Mouse (Mus musculus): Measurements from ENCODE around the gene Lima1.

The Lima1 gene

GRCm38 (mm10) chr15:99875334-99875869 lies at the start of gene Lima1:
TSS of gene Lima1 (minus strand) at chr15:99875456.
- POLR2A ChIA-PET, result interaction anchor here (0.5 to 21.1 kb wide), 59 partner anchors 8 to 846 kb away, joined by 3 to 444 read pairs (median 6); partner anchors contain the start of genes Cox14 (in 2 of the 4), Gm17349 (in 1 of the 4), Racgap1 (in 1 of the 4) and Tuba1c (in 1 of the 4)

DNA sequence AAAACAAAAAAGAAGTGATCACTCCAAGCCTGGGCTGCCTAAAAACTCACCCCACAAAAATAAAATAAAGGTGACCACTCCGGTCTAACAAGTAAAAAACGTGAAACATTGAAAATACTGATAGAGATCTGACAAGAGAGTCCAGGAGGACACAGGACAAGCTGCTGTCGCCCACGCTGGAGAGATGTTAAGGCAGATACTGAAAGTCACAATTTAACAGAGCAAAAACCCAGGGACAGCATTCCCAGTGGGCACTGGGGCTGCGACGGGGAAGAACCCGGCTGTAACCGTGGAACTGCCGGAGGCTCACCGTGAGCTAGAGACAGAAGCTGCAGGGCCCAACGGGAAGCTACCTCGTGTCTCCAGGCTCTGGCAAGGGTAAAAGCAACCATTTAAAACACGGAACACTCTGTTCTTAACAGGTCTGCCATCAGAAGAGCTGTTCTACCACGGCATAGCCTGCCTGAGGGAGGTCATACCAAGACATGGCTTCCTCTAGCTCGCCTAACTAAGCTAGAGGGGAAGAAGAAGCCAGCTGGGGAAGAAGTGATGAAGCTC lies 44.4 kb upstream of the Lima1 start:
- POLR2A ChIA-PET, result interaction anchor here (0.5 to 2.2 kb wide), 15 partner anchors 12 to 383 kb away, joined by 3 to 8 read pairs (median 4); partner anchors contain the start of genes Cox14 (in 2 of the 4) and Lima1 (in 1 of the 4)
- CTCF ChIA-PET, result interaction anchor here in 2 of 4 experiments (0.5 to 1.1 kb wide), 4 partner anchors 15 to 654 kb away, joined by 3 to 16 read pairs (median 4); no protein-coding TSS in a partner anchor

More at GRCm38 (mm10) chr15:99875334-99875869, at the start of gene Lima1:
- CTCF ChIA-PET, result interaction anchor here in 3 of 4 experiments (0.6 to 2.7 kb wide), 10 partner anchors 11 to 808 kb away, joined by 3 to 12 read pairs (median 4); partner anchors contain the start of gene Cox14 (in 1 of the 3)

DNA sequence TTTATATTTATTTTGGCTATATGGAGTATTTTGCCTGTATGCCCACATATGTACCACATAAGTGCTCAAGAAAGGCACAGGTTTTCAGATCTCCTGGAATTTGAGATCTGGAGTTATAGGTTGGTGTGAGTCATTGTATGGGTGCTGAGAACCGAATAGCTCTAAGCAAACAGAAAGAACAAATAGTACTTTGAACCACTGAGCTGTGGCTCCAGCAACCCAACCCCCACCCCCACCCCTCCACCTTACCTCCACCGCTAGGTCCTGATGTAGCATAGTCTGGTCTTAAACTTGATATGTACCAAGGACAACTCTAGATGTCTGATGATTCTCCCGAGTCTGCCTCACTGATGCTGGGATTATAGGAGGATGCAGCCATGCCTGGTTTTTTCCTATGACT lies 42.0 kb upstream of the Lima1 start:
- POLR2A ChIA-PET, result interaction anchor here in 2 of 4 experiments (0.7 to 2.1 kb wide), 6 partner anchors 53 to 347 kb away, joined by 3 to 6 read pairs (median 4); no protein-coding TSS in a partner anchor

DNA sequence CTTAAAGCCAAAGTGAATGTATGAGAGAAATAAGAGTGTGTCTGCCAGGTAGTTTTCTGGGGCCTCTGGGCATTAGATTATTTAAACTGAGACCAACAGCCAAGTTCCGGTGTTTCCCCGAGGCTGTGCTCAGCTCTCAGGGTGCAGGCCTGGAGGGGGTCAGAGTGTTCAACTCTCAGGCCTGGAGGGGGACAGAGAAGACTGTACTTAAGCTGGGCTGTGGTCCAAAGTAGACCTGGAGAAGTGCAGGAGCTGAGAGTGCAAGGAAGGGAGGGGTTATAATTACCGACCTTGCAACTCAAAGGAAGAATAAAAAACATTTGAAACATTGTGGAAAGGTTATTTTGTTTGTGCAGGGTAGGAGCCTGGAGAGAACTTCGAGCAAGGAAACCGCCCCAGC lies 39.4 kb upstream of the Lima1 start:
- ChIA-PET POLR2A (interaction anchor here in 2 of 4 experiments (0.6 to 1.9 kb wide), 6 partner anchors 10 to 223 kb away, joined by 3 to 6 read pairs (median 4); no protein-coding TSS in a partner anchor), CTCF (interaction anchor here in 2 of 4 experiments (0.6 to 0.7 kb wide), 3 partner anchors 11 to 124 kb away, joined by 3 to 4 read pairs (median 3); partner anchors contain the start of gene Dip2b (in 1 of the 2))

More for the DNA sequence above, 42.0 kb upstream of the Lima1 start:
- CTCF ChIA-PET, result interaction anchor here in 2 of 4 experiments (0.6 to 1.4 kb wide), 2 partner anchors 13 to 111 kb away, joined by 3 read pairs; no protein-coding TSS in a partner anchor

- ChIA-PET CTCF (no interaction called here), POLR2A (interaction anchor here in 1 of 4 experiments (1.0 kb wide), 1 partner anchor 73 kb away, joined by 3 read pairs; no protein-coding TSS in a partner anchor)
Measured at GRCm38 (mm10) chr15:99911785-99912184, 36.5 kb upstream of the Lima1 start.

- ChIA-PET CTCF (interaction anchor here (0.5 to 5.9 kb wide), 12 partner anchors 19 to 494 kb away, joined by 3 to 59 read pairs (median 6); partner anchors contain the start of genes Cox14 (in 2 of the 4) and Gm17349 (in 2 of the 4)), POLR2A (interaction anchor here in 2 of 4 experiments (0.6 to 1.8 kb wide), 6 partner anchors 16 to 185 kb away, joined by 3 to 5 read pairs (median 4); no protein-coding TSS in a partner anchor)
Measured at GRCm38 (mm10) chr15:99909339-99909996, 34.2 kb upstream of the Lima1 start.

DNA sequence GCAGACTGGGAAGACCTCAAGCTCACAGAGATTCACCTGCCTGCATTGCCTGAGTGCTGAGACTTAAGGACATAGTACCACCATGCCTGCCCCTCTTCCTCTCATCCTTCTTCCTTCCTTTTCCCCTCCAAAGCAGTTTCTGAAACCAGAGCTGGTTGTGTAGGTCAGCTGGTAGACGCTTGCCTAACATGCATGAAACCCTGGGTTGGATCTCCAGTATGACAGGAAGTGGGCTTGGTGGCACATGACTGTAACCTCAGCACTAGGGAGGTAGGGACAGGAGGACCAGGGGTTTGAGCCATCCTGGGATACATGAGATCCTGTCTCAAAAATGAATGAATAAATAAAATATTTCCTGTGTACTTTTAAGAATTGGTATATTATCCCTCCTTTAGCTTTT lies 32.3 kb upstream of the Lima1 start:
- POLR2A ChIA-PET, result interaction anchor here in 3 of 4 experiments (0.6 to 1.8 kb wide), 10 partner anchors 14 to 184 kb away, joined by 3 to 7 read pairs (median 4); no protein-coding TSS in a partner anchor

DNA sequence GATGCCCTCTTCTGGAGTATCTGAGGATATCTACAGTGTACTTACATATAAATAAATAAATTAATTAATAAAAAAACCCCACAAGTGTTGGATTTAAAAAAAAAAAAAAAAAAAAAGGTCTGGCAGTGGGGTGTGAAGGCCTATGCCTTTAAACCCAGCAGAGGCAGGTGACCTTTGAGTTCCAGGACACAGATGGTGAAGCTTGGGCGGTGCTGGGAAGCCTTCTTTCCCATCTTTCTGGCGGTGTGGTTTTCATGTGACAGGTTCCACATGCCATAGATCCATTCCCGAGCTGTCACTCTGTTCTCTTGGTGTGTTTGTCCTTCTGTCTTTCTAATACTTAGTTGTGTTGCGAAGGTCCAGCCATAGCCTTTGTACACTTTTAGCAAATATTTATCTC lies 31.8 kb upstream of the Lima1 start:
- ChIA-PET POLR2A (interaction anchor here in 3 of 4 experiments (0.6 to 1.6 kb wide), 9 partner anchors 13 to 184 kb away, joined by 3 to 7 read pairs (median 4); no protein-coding TSS in a partner anchor), CTCF (interaction anchor here in 2 of 4 experiments (0.7 to 5.9 kb wide), 4 partner anchors 183 to 397 kb away, joined by 3 to 59 read pairs (median 4); partner anchors contain the start of gene Cox14 (in 1 of the 2))

More for the DNA sequence above, 32.3 kb upstream of the Lima1 start:
- CTCF ChIA-PET, result interaction anchor here in 2 of 4 experiments (0.6 to 5.9 kb wide), 4 partner anchors 184 to 427 kb away, joined by 4 to 59 read pairs (median 8); partner anchors contain the start of gene Cox14 (in 1 of the 2)

DNA sequence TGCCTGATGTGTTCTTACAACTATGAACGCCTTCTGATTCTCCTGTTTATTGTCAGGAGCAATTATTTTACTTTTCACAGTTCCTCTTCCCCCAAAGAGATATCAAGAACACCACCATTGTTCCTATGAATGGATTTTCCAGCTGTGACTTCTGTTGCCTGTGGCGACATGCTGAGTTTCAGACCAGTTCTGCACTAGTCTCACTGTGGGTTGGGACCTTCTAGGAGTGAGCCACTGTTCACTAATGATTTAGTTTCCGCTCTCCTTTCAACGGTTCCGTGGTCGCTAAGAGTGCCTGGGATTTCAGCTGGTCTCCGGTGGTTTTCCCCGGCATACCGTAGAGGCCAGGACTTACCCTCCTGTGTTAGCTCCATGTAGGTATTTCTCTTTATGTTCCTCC lies 29.6 kb upstream of the Lima1 start:
- CTCF ChIA-PET, result interaction anchor here (0.6 to 5.9 kb wide), 78 partner anchors 9 to 790 kb away, joined by 3 to 59 read pairs (median 4); partner anchors contain the start of genes Cox14 (in 2 of the 4), Gm17349 (in 2 of the 4) and Lima1 (in 2 of the 4)
- POLR2A ChIA-PET, result interaction anchor here in 3 of 4 experiments (0.6 to 5.0 kb wide), 39 partner anchors 9 to 253 kb away, joined by 3 to 76 read pairs (median 4); partner anchors contain the start of genes Cox14 (in 2 of the 3), Gm17349 (in 2 of the 3), Lima1 (in 2 of the 3) and Racgap1 (in 1 of the 3)

GRCm38 (mm10) chr15:99904333-99904732 lies 29.1 kb upstream of the Lima1 start:
- POLR2A ChIA-PET, result interaction anchor here in 3 of 4 experiments (0.6 to 5.0 kb wide), 42 partner anchors 10 to 507 kb away, joined by 3 to 76 read pairs (median 4); partner anchors contain the start of genes Cox14 (in 2 of the 3), Gm17349 (in 2 of the 3), Lima1 (in 2 of the 3) and Racgap1 (in 1 of the 3)
- CTCF ChIA-PET, result interaction anchor here (0.6 to 5.9 kb wide), 87 partner anchors 9 to 822 kb away, joined by 3 to 59 read pairs (median 4); partner anchors contain the start of genes Cox14 (in 3 of the 4), Gm17349 (in 2 of the 4) and Lima1 (in 2 of the 4)

DNA sequence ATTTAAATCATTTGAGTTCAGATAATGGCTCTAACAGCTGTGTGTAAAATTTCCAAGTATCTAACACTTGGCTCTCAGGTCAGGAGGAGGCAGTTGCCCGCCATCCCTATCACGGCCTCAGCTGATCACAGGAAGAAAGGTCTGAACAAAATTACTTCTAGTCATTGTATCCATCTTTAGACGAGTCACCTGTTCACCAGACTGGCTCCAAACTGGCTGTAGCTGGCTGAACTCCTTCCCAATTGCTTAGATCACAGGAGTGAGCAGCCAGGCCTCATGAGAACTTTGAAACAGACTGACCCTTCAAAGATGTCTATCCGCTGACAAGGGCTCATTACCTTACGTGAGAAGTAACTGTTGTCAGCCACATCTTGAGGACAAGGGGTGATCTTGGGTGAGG lies 28.0 kb upstream of the Lima1 start:
- POLR2A ChIA-PET, result interaction anchor here (0.6 to 5.0 kb wide), 24 partner anchors 9 to 225 kb away, joined by 3 to 76 read pairs (median 6); partner anchors contain the start of genes Cox14 (in 2 of the 4) and Lima1 (in 2 of the 4)
- CTCF ChIA-PET, result interaction anchor here (0.6 to 2.9 kb wide), 17 partner anchors 10 to 1839 kb away, joined by 3 to 22 read pairs (median 4); partner anchors contain the start of genes Cox14 (in 2 of the 4) and Lima1 (in 1 of the 4)

DNA sequence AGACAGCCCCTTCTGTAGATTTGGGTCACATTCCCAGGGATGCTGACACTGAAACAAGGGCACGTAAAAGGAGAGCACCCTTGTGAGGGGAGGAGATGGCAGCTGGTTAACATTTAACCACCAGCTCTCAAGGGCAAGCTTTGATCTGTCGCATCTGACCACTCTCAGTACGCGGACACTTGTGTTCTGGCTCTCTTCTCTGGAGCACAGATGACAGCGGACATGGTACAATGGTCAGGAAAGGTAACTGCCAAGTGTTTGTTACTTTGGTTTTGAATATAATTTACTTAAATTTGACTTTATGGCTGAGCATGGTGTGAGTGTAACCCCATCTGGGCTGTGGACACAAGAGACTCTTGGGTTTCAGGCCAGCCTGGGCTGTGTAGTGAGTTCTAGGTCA lies 27.5 kb upstream of the Lima1 start:
- ChIA-PET POLR2A (interaction anchor here in 3 of 4 experiments (1.0 to 5.0 kb wide), 25 partner anchors 8 to 386 kb away, joined by 3 to 76 read pairs (median 5); partner anchors contain the start of genes Lima1 (in 3 of the 3) and Cox14 (in 2 of the 3)), CTCF (interaction anchor here in 3 of 4 experiments (0.5 to 2.9 kb wide), 15 partner anchors 9 to 1839 kb away, joined by 3 to 22 read pairs (median 4); partner anchors contain the start of genes Cox14 (in 2 of the 3) and Lima1 (in 1 of the 3))

GRCm38 (mm10) chr15:99896621-99897020 lies 21.4 kb upstream of the Lima1 start:
- CTCF ChIA-PET, result interaction anchor here in 3 of 4 experiments (0.6 to 1.7 kb wide), 7 partner anchors 8 to 382 kb away, joined by 3 to 8 read pairs (median 5); partner anchors contain the start of gene Cox14 (in 1 of the 3)
- POLR2A ChIA-PET, result interaction anchor here in 2 of 4 experiments (0.6 to 12.8 kb wide), 9 partner anchors 18 to 467 kb away, joined by 3 to 270 read pairs (median 4); partner anchors contain the start of genes Lima1 (in 2 of the 2) and Racgap1 (in 1 of the 2)

- CTCF ChIA-PET, result interaction anchor here (0.6 to 2.6 kb wide), 13 partner anchors 11 to 408 kb away, joined by 3 to 12 read pairs (median 4); no protein-coding TSS in a partner anchor
- POLR2A ChIA-PET, result interaction anchor here (0.6 to 12.8 kb wide), 33 partner anchors 9 to 456 kb away, joined by 3 to 270 read pairs (median 7); partner anchors contain the start of genes Lima1 (in 3 of the 4) and Gm17349 (in 1 of the 4)
Measured at GRCm38 (mm10) chr15:99891355-99891754, 16.1 kb upstream of the Lima1 start.

DNA sequence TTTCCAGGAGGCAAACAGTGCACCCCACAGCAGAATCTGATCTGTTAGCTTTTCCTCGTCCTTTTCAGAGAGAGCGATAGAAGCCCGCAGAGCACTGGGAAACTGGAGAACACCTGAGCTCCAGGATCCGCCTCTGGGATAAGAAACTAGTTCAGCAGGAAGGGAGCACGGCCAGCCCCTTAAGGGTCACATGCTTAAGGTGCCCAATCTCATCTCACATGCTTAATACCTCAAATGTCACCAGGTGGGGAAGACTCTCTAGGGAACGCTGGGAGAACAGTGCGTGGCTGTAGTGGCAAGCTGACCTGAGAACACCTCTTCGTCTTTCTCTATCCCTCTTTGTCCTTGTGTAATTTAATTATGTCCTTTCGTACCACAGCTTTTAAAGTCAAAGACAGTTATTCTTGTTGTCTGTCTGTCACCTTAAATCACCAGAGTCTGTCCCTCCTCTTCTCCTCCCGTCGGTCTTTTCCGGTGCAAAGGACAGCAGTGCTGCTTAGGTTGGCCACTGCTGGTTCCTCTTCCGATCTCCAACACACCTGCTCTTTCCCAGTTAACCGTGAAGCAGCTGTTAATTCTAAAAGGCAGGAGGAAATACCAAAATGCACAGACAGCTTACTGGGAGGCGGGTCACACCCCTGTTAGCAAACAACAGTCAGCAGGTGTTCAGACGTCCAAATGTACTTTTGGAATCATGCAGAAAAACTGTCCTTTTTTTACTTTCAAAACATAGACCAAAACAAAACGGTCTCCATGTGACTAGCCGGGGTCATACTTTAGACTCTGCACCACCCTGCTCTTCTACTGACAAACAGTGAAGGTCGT lies 15.4 kb upstream of the Lima1 start:
- CTCF ChIA-PET, result interaction anchor here (0.5 to 2.6 kb wide), 17 partner anchors 12 to 385 kb away, joined by 3 to 12 read pairs (median 3); partner anchors contain the start of gene Cox14 (in 1 of the 4)

More for the DNA sequence above, 15.4 kb upstream of the Lima1 start:
- POLR2A ChIA-PET, result interaction anchor here (0.6 to 12.8 kb wide), 62 partner anchors 7 to 455 kb away, joined by 3 to 270 read pairs (median 4); partner anchors contain the start of genes Lima1 (in 4 of the 4), Cox14 (in 1 of the 4), Gm17349 (in 1 of the 4) and Racgap1 (in 1 of the 4)

All from embryonic stem cell, embryonic (primary cell).